Mouse (Mus musculus): ENCODE results near the gene Gbf1. TPM values are rescaled to one million over a fixed set of nuclear protein-coding genes. Genes with fewer than 3 reads are reported as not detected.

Gbf1 gene
- polyA plus RNA-seq, 1 experiment, result 74.1 TPM

GRCm38 (mm10) chr19:46177046-46177445, 24.7 kb downstream of the Gbf1 start:
- no peak for TF ChIP-seq POLR2A (IDR thresholded peaks at IDR 0.05; ENCODE audit: extremely low read depth, insufficient read depth, low read length)
- TF ChIP-seq CTCF (IDR thresholded peaks at IDR 0.05; ENCODE audit: extremely low read depth, insufficient read depth, low read length), result no peak
- peaks cover 3% of the 10 kb centered on the region; the same call in 1 of the 2 replicates for H3K4me1 ChIP-seq (ENCODE audit: control insufficient read depth, insufficient read depth, low read length)
- H3K27ac ChIP-seq (ENCODE audit: insufficient read depth, low read length), result no peak overlapping the region
- no peak overlapping the region for H3K4me3 ChIP-seq (ENCODE audit: insufficient read depth, low read length)

- TF ChIP-seq POLR2A (IDR thresholded peaks at IDR 0.05; ENCODE audit: extremely low read depth, insufficient read depth, low read length) (no peak), CTCF (IDR thresholded peaks at IDR 0.05; ENCODE audit: extremely low read depth, insufficient read depth, low read length) (no peak)
- H3K4me3 ChIP-seq (ENCODE audit: insufficient read depth, low read length), result no peak overlapping the region
- no peak overlapping the region for H3K27ac ChIP-seq (ENCODE audit: insufficient read depth, low read length)
- H3K4me1 ChIP-seq (ENCODE audit: control insufficient read depth, insufficient read depth, low read length), result peaks cover 3% of the 10 kb centered on the region; the same call in 1 of the 2 replicates
Observed at GRCm38 (mm10) chr19:46180274-46180673, 28.0 kb downstream of the Gbf1 start.

DNA sequence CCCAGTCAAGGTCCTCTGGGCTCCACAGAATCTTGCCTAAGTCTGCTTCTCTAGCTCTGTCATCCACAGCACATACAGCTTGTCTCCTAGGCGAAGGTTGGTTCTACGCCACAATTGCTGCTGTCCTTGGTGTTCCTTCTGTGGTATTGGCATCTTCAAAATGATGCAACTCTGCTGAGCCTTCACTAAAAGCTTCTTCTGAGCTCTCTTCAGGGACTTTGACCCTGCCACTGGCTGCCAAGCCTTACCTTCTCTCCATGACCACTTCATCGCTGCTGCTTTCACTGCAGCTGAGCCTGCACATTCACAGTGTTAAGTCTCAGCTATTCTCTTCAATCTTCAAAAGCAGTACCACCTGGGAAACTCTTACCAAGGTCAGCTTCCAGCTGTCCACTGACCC, 29.9 kb downstream of the Gbf1 start:
- H3K4me3 ChIP-seq (ENCODE audit: insufficient read depth, low read length), result no peak overlapping the region
- no peak overlapping the region for H3K27ac ChIP-seq (ENCODE audit: insufficient read depth, low read length)
- no peak for TF ChIP-seq CTCF (IDR thresholded peaks at IDR 0.05; ENCODE audit: extremely low read depth, insufficient read depth, low read length)
- no peak for TF ChIP-seq POLR2A (IDR thresholded peaks at IDR 0.05; ENCODE audit: extremely low read depth, insufficient read depth, low read length)
- peaks cover 4% of the 10 kb centered on the region; the same call in 1 of the 2 replicates for H3K4me1 ChIP-seq (ENCODE audit: control insufficient read depth, insufficient read depth, low read length)

DNA sequence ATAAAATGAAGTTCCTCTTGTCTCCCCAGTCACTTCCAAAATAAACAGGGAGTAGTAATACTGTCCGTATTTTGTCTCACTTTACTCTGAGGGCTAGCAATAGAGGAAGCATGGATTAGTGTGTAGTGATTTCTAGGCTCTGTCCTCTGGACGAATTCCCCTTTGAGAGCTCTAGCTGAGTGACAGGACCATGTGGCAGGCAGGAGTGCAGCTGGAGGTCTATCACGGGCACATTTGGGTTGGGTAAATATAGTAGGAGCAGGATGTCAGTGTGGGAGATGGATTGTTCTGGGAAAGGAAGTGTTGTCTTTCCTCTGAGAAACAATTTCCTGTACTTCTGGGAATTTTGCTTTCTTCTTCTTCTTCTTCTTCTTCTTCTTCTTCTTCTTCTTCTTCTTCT, 34.3 kb downstream of the Gbf1 start:
- TF ChIP-seq POLR2A (IDR thresholded peaks at IDR 0.05; ENCODE audit: extremely low read depth, insufficient read depth, low read length) (no peak), CTCF (IDR thresholded peaks at IDR 0.05; ENCODE audit: extremely low read depth, insufficient read depth, low read length) (no peak)
- Histone ChIP-seq H3K4me1 (ENCODE audit: control insufficient read depth, insufficient read depth, low read length) (peaks cover 3% of the 10 kb centered on the region; the same call in 1 of the 2 replicates), H3K27ac (ENCODE audit: insufficient read depth, low read length) (no peak overlapping the region), H3K4me3 (ENCODE audit: insufficient read depth, low read length) (no peak overlapping the region)

GRCm38 (mm10) chr19:46187203-46187602, 34.9 kb downstream of the Gbf1 start:
- no peak overlapping the region for H3K27ac ChIP-seq (ENCODE audit: insufficient read depth, low read length)
- peaks cover 3% of the 10 kb centered on the region; the same call in 1 of the 2 replicates for H3K4me1 ChIP-seq (ENCODE audit: control insufficient read depth, insufficient read depth, low read length)
- TF ChIP-seq CTCF (IDR thresholded peaks at IDR 0.05; ENCODE audit: extremely low read depth, insufficient read depth, low read length) (no peak), POLR2A (IDR thresholded peaks at IDR 0.05; ENCODE audit: extremely low read depth, insufficient read depth, low read length) (no peak)

GRCm38 (mm10) chr19:46198293-46198692, 46.0 kb downstream of the Gbf1 start:
- no peak overlapping the region for H3K4me3 ChIP-seq (ENCODE audit: insufficient read depth, low read length)
- TF ChIP-seq POLR2A (IDR thresholded peaks at IDR 0.05; ENCODE audit: extremely low read depth, insufficient read depth, low read length) (no peak), CTCF (IDR thresholded peaks at IDR 0.05; ENCODE audit: extremely low read depth, insufficient read depth, low read length) (no peak)
- H3K27ac ChIP-seq (ENCODE audit: insufficient read depth, low read length), result no peak overlapping the region
- H3K4me1 ChIP-seq (ENCODE audit: control insufficient read depth, insufficient read depth, low read length), result no peaks in the 10 kb centered on the region

More at GRCm38 (mm10) chr19:46187203-46187602, 34.9 kb downstream of the Gbf1 start:
- H3K4me3 ChIP-seq (ENCODE audit: insufficient read depth, low read length), result no peak overlapping the region

- Histone ChIP-seq H3K4me3 (ENCODE audit: insufficient read depth, low read length) (no peak overlapping the region), H3K4me1 (ENCODE audit: control insufficient read depth, insufficient read depth, low read length) (no peaks in the 10 kb centered on the region), H3K27ac (ENCODE audit: insufficient read depth, low read length) (no peak overlapping the region)
- no peak for TF ChIP-seq POLR2A (IDR thresholded peaks at IDR 0.05; ENCODE audit: extremely low read depth, insufficient read depth, low read length)
- no peak for TF ChIP-seq CTCF (IDR thresholded peaks at IDR 0.05; ENCODE audit: extremely low read depth, insufficient read depth, low read length)
Observed at GRCm38 (mm10) chr19:46198891-46199290, 46.6 kb downstream of the Gbf1 start.

DNA sequence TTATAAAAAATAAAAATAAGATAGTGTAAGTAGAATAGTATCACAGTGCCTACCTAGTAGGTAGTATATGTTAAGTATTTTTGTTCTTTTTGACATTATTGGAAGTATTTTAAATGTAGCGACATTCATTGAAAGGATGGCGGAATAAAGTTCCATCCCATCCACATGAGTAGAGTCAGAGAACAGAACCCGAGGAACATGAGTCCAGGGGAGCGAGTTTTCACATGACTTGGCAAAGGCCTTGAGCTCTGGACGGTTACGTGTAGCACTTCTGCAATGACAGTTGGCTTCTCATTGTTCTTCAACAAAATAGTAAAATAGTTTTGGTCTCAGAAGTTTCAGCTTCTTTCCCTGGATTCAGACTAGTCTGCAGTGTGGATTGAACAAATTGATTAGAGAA, 51.9 kb downstream of the Gbf1 start:
- Histone ChIP-seq H3K4me3 (ENCODE audit: insufficient read depth, low read length) (no peak overlapping the region), H3K4me1 (ENCODE audit: control insufficient read depth, insufficient read depth, low read length) (no peaks in the 10 kb centered on the region), H3K27ac (ENCODE audit: insufficient read depth, low read length) (no peak overlapping the region)
- TF ChIP-seq POLR2A (IDR thresholded peaks at IDR 0.05; ENCODE audit: extremely low read depth, insufficient read depth, low read length) (no peak), CTCF (IDR thresholded peaks at IDR 0.05; ENCODE audit: extremely low read depth, insufficient read depth, low read length) (no peak)

DNA sequence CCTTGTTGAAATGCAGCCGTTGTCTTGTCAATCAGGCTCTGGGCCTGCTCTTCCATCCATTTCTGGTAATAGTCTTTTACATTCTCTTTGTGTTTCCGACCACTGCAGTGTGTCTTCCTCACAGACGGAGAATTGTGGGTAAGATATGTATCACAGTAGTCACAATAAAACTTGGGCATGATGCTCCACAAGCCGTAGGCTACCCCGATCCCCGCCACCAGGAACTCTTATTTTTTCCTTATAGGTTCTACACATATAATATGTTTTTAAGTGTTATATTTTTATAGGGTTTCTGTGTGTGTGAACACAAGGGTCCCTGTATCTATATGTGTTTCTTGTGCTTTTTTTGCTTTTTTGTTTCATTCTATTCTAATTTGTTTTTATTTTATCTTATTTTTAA, 53.4 kb downstream of the Gbf1 start:
- TF ChIP-seq CTCF (IDR thresholded peaks at IDR 0.05; ENCODE audit: extremely low read depth, insufficient read depth, low read length) (no peak), POLR2A (IDR thresholded peaks at IDR 0.05; ENCODE audit: extremely low read depth, insufficient read depth, low read length) (no peak)
- H3K4me1 ChIP-seq (ENCODE audit: control insufficient read depth, insufficient read depth, low read length), result no peaks in the 10 kb centered on the region
- no peak overlapping the region for H3K27ac ChIP-seq (ENCODE audit: insufficient read depth, low read length)
- H3K4me3 ChIP-seq (ENCODE audit: insufficient read depth, low read length), result no peak overlapping the region

DNA sequence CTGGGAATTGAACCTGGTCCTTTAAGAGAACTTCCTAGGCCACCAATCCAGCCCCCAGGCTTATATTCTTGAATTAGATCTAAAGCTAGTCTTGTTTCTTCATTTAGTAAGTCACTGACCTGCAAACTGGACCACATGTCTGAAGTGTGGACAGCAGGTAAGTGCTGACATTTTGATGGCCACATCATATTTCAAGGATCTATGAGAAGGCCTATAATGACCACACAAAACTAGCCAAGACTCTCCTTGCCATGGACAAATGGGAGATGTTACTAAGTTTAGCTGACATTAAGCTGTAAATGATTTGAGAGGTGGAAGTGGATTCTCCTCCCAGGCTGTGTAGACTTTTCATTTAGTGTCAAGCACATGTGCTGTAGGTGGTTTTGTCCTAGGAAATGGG, 58.6 kb downstream of the Gbf1 start:
- TF ChIP-seq CTCF (IDR thresholded peaks at IDR 0.05; ENCODE audit: extremely low read depth, insufficient read depth, low read length), result no peak
- no peak for TF ChIP-seq POLR2A (IDR thresholded peaks at IDR 0.05; ENCODE audit: extremely low read depth, insufficient read depth, low read length)
- Histone ChIP-seq H3K27ac (ENCODE audit: insufficient read depth, low read length) (no peak overlapping the region), H3K4me1 (ENCODE audit: control insufficient read depth, insufficient read depth, low read length) (no peaks in the 10 kb centered on the region), H3K4me3 (ENCODE audit: insufficient read depth, low read length) (no peak overlapping the region)

Measured in cortical plate, adult 2 months (tissue).